Mouse (Mus musculus) Patski (cell line): ENCODE results near the gene Rdh19. TPM values are rescaled to one million over a fixed set of nuclear protein-coding genes. Genes with fewer than 3 reads are reported as not detected.
"Not testable (repeated sequence)": the region's sequence is repeated elsewhere in the genome, so short reads cannot be mapped to it uniquely, and the experiment has no call there.

ENCODE experiments used
- ATAC-seq: fragments of 100-300 bp; one replicate; pipeline ENCODE4 v1.8.0; 2021
- CTCF ChIA-PET: fragments of 350-600 bp; sonication (Branson Sonifier 250); formaldehyde crosslinking; loops from one replicate; lab custom pipeline; 2022; ENCODE audit warnings: inconsistent platforms; lab: Charles Lee
- POLR2A ChIA-PET: fragments of 350-600 bp; sonication (Branson Sonifier 250); formaldehyde crosslinking; loops from one replicate; lab custom pipeline; 2022; ENCODE audit warnings: antibody characterized with exemption, inconsistent platforms; lab: Charles Lee
- DNase-seq: peaks from one replicate; pipeline ENCODE4 v3.0.0-alpha.2; 2011; ENCODE audit warnings: low read depth, low spot score
- H3K27me3 ChIP-seq: fragments of 371-371 bp; one replicate; pipeline ENCODE4 v1.5.1; 2021
- CTCF ChIP-seq: fragments of 100-300 bp; IDR thresholded peaks from one replicate; pipeline ENCODE4 v1.5.1; 2021
- in situ Hi-C: fragments of 300-500 bp; cut with MboI; formaldehyde crosslinking; loops from 3 replicates; pipeline ENCODE4 v1.11.1; 2018; ENCODE audit warnings: low pct_unique_long_range_greater_than_20kb, mixed read lengths
- polyA plus RNA-seq: library from polyadenylated mRNA; unstranded; gene quantifications from one replicate; pipeline ENCODE4 v1.2.3, GENCODE M21; 2021

Gene Rdh19
- not detected for polyA plus RNA-seq

GRCm38 (mm10) chr10:127849628-127850027 lies at the start of gene Rdh19:
Rdh19 (plus strand) TSS chr10:127849928.
- H3K27me3 ChIP-seq = no peaks in the 10 kb centered on the region
- ChIA-PET CTCF (no interaction called here), POLR2A (no interaction called here)

DNA sequence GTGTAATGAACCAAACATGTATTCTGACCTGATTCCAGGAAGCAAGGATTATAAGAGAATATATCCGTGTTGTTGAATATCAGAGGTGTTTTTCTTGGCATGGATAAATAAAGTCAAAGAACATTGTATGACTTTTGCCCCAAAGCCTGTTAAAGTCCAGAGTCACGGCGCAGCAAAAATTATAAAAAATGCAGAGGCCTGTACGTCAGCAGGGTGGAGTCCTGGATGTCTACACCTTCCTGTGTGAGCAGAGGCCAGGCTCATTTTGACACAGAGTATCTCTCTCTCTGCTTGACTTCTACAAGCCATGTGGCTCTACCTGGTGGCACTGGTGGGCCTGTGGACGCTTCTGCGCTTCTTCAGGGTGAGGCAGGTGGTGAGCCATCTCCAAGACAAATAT lies 48.8 kb upstream of the Rdh19 start, which contains the start of gene Rdh16:
TSS of gene Rdh16 (plus strand) at position 262 of the 400 bp plus-strand sequence.
- in situ Hi-C loops = no loop called here
- no peak for TF ChIP-seq CTCF
- ChIA-PET CTCF (no interaction called here), POLR2A (no interaction called here)
- peaks cover 12% of the 10 kb centered on the region for H3K27me3 ChIP-seq
- no peak for ATAC-seq
- DNase-seq = no peak

More at GRCm38 (mm10) chr10:127849628-127850027, at the start of gene Rdh19:
- no peak for TF ChIP-seq CTCF
- DNase-seq (no peak), ATAC-seq (no peak)
- in situ Hi-C loops = no loop called here

DNA sequence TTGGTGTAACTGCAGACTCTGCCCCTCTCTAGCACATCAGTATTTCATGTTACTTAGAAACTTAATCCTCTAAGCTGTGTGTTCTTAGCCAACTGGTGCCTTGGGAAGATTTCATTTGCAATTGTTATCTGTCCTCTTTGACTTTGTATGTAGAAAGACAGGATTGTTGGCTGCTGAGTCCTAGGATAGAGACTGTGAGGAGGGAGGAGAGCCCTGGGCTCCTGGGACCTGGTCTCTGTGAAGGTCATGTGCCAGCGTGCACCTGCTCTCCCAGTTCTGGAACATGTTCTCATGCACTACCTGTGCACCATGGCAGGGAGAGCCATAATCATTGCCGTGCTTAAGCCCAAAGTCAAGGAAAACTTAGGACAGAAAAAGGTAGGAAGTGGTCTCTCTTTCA lies 48.1 kb upstream of the Rdh19 start:
- peaks cover 12% of the 10 kb centered on the region for H3K27me3 ChIP-seq
- ChIA-PET POLR2A (no interaction called here), CTCF (no interaction called here)
- ATAC-seq (no peak), DNase-seq (no peak)
- in situ Hi-C loops = no loop called here
- no peak for TF ChIP-seq CTCF

GRCm38 (mm10) chr10:127802236-127802635 lies 47.5 kb upstream of the Rdh19 start:
- no peak for DNase-seq
- no peak for ATAC-seq
- ChIA-PET POLR2A (no interaction called here), CTCF (no interaction called here)
- in situ Hi-C loops = no loop called here
- peaks cover 12% of the 10 kb centered on the region for H3K27me3 ChIP-seq
- no peak for TF ChIP-seq CTCF

DNA sequence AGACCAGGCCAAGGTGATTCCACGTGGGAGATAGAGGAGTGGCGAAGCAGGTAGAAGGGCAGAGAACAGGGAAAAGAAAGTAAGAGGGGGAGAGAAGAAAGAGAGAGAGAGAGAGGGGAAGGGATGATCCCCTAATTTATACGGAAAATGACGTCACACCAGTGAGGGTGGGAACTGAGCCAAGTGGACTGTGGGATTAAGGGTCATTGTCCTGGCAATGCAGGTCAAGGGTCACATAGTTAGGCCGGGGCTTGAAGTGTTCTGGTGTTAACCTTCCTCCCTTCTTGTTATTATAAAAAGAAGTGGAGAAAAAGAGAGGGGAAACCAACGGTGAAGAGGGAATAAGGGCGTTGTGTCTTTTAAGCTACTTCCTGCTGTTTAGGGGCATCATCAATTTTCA lies 45.3 kb upstream of the Rdh19 start:
- no peak for ATAC-seq
- DNase-seq = no peak
- in situ Hi-C loops = no loop called here
- no peak for TF ChIP-seq CTCF
- POLR2A ChIA-PET = no interaction called here
- H3K27me3 ChIP-seq = peaks cover 18% of the 10 kb centered on the region
- CTCF ChIA-PET = no interaction called here

GRCm38 (mm10) chr10:127815888-127816287 lies 33.8 kb upstream of the Rdh19 start:
- H3K27me3 ChIP-seq = no peaks in the 10 kb centered on the region
- POLR2A ChIA-PET = no interaction called here

GRCm38 (mm10) chr10:127817268-127817910 lies 32.3 kb upstream of the Rdh19 start:
- DNase-seq, H3K27me3 ChIP-seq, CTCF ChIA-PET, ATAC-seq, POLR2A ChIA-PET, in situ Hi-C loops: not testable (repeated sequence)

More at GRCm38 (mm10) chr10:127815888-127816287, 33.8 kb upstream of the Rdh19 start:
- CTCF ChIA-PET = no interaction called here
- TF ChIP-seq CTCF = no peak
- ATAC-seq (no peak), DNase-seq (no peak)
- in situ Hi-C loops = no loop called here

DNA sequence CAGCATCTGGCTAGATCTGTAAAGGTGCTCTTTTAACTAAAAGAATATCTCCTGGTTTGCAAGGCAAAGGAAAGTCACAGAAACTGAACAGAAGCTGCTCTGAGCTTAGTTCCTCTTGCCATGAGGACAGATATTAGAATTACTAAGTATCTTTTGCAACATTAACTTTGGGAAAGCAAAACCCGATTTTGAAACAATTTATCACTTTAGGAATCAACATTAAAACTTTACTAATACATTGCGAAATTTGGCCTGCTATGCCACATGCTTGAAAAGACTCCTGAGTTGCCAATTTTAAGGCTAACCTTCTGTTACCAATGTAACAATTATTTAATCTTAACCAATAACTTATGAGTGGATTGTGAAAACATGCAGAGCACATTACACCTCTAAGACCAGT lies 27.9 kb upstream of the Rdh19 start:
- in situ Hi-C loops, H3K27me3 ChIP-seq, ATAC-seq, DNase-seq, POLR2A ChIA-PET, CTCF ChIA-PET: not testable (repeated sequence)

DNA sequence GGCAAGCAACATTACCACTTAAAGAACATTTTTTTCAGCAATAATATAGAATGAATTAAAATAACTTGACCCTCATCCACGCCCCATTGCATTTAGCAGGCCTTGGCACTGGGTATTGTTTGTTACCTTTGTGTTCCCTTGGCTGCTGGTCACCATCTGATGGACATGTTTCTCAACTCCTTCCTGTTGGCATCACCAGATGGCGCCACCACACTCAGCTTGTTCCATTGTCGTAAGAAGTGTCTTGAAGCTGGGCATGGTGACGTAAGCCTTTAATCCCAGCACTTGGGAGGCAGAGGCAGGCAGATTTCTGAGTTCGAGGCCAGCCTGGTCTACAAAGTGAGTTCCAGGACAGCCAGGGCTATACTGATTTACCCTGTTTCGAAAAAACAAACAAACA lies 24.3 kb upstream of the Rdh19 start:
- in situ Hi-C loops = no loop called here
- H3K27me3 ChIP-seq = no peaks in the 10 kb centered on the region
- POLR2A ChIA-PET = no interaction called here
- DNase-seq (no peak), ATAC-seq (no peak)
- CTCF ChIA-PET = interaction anchor here (1.5 kb wide), 1 partner anchor 75 kb away, joined by 3 read pairs; no protein-coding TSS in a partner anchor
- peak; percentile 47 for TF ChIP-seq CTCF

- no peak for TF ChIP-seq CTCF
- H3K27me3 ChIP-seq = no peaks in the 10 kb centered on the region
- no peak for DNase-seq
- ChIA-PET POLR2A (no interaction called here), CTCF (no interaction called here)
- no peak for ATAC-seq
- in situ Hi-C loops = no loop called here
Measured at GRCm38 (mm10) chr10:127829121-127829520, 20.6 kb upstream of the Rdh19 start.

DNA sequence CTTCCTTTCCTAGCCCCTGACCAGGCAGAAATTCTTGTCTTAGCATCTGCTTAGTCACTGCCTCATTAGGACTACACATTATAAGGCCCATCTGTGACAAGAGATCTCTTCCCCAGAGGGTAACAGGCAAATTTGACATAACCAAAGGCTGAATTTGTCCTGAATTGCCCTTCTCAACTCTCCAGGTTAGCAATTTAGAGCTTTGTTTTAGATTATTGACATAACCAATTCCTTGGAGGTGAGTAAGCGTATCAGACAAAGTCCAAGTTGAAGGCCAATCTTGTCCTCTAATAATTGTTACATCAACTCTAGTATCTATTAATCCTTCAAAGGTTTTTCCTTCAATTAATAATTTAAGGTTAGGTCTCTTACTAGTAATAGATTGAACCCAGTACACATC lies 15.5 kb upstream of the Rdh19 start:
- H3K27me3 ChIP-seq, ATAC-seq, CTCF ChIA-PET, POLR2A ChIA-PET, DNase-seq, in situ Hi-C loops: not testable (repeated sequence)

DNA sequence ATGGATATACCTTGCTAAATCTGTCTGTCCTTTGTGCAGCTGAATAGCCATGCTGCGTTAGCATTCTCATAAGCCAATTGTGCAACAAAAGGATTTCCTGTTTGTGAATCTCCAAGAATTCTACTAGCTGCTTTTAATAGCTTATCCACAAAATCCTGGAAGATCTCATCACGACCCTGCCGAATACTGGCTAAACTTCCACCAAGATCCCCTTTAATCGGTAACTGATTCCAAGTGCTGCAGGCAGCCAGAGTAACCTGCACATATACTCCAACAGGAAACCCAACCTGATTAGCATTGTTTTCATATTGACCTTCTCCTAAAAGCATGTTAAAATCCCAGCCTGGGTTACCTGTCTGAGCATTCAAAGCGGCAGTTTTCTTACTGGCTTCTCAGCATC lies 14.4 kb upstream of the Rdh19 start:
- ATAC-seq (no peak), DNase-seq (no peak)
- POLR2A ChIA-PET = no interaction called here
- TF ChIP-seq CTCF = no peak
- CTCF ChIA-PET = no interaction called here
- no peaks in the 10 kb centered on the region for H3K27me3 ChIP-seq
- in situ Hi-C loops = no loop called here

GRCm38 (mm10) chr10:127837793-127838192 lies 11.9 kb upstream of the Rdh19 start:
- CTCF ChIA-PET, DNase-seq, ATAC-seq, in situ Hi-C loops, H3K27me3 ChIP-seq, POLR2A ChIA-PET: not testable (repeated sequence)
